Mouse (Mus musculus): Measurements from ENCODE around the gene Gm20388. TPM values are rescaled to one million over a fixed set of nuclear protein-coding genes. Genes with fewer than 3 reads are reported as not detected.

Gm20388 gene
- polyA plus RNA-seq, 1 experiment from 2014 or later = not detected

DNA sequence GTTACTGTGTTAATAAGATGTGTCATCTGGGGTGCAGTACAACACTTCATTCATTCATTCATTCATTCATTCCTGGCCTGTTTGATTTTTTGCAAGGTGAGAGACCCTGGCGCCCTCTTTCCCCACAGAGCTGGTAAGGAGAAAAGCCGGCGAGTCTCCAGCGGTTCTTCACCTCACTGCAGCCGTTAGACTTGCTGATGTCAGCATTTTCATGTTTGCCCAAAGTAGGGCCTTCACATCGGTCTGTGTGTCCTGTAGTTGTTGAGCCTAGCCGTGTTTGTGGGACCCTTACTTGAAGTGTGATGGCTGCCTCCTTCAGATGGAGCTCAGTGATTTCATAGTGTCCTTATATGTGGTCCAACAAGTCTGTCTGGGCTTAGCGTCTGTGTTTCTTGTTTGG is 2059.6 kb downstream of the Gm20388 start:
- H3K9me3 ChIP-seq (ENCODE audit: control insufficient read depth, low read length) = no peaks in the 10 kb centered on the region
- H3K36me3 ChIP-seq (ENCODE audit: control insufficient read depth, insufficient read depth, low read length) = peaks cover under 1% of the 10 kb centered on the region; the same call in 1 of the 2 replicates
- WGBS = 92% methylated on average over 8 of the region's 8 CpGs
- no peak for DNase-seq (ENCODE audit: low spot score)
- H3K4me1 ChIP-seq (ENCODE audit: control insufficient read depth, insufficient read depth, low read length) = peaks cover 38% of the 10 kb centered on the region
- no peak overlapping the region for H3K27ac ChIP-seq (replicated peaks; ENCODE audit: low read depth, low read length)
- no peak overlapping the region for H3K4me3 ChIP-seq (ENCODE audit: low read depth, low read length)
- no peaks in the 10 kb centered on the region for H3K27me3 ChIP-seq (ENCODE audit: control insufficient read depth, insufficient read depth, low read length)
- no peak overlapping the region for H3K9ac ChIP-seq (ENCODE audit: low read length)
- no peak for ATAC-seq (ENCODE audit: insufficient number of reproducible peaks, low FRiP score, low TSS enrichment, low read depth)
- no peak overlapping the region for H3K4me2 ChIP-seq (ENCODE audit: low read depth, severe bottlenecking)

DNA sequence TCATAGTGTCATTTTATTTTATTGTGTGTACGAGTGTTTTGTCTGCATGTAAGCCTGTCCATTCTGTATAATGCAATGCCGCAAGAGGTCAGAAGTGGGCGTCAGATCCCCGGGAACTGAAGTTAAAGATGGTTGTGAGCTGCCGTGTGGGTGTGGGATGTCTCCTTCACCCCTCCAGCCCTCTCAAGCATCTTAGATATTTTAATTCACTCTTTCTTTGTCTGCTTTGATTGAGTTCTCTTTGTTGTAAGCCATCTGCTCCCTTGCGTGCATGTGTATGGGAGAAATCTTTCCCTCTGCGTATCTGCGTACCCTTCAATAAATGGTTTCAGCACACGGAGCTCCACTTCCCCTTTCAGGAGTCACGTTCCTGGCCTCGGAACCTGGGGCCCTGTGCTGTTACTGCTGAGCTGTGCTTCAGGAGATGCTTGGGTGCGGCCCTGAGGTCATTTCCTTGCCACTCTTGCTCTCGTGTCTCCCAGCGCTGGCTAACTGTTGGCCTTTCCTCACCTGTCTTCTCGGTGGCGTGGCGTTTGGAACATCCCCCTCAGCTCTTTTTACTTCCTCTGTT is 2060.9 kb downstream of the Gm20388 start:
- no peak overlapping the region for H3K4me2 ChIP-seq (ENCODE audit: low read depth, severe bottlenecking)
- H3K27me3 ChIP-seq (ENCODE audit: control insufficient read depth, insufficient read depth, low read length) = no peaks in the 10 kb centered on the region
- H3K9ac ChIP-seq (ENCODE audit: low read length) = no peak overlapping the region
- no peaks in the 10 kb centered on the region for H3K9me3 ChIP-seq (ENCODE audit: control insufficient read depth, low read length)
- H3K4me1 ChIP-seq (ENCODE audit: control insufficient read depth, insufficient read depth, low read length) = peaks cover 28% of the 10 kb centered on the region
- H3K36me3 ChIP-seq (ENCODE audit: control insufficient read depth, insufficient read depth, low read length) = peaks cover 6% of the 10 kb centered on the region
- DNase-seq (ENCODE audit: low spot score) = no peak
- H3K4me3 ChIP-seq (ENCODE audit: low read depth, low read length) = no peak overlapping the region
- WGBS = 86% methylated on average over 17 of the region's 17 CpGs
- H3K27ac ChIP-seq (replicated peaks; ENCODE audit: low read depth, low read length) = no peak overlapping the region
- ATAC-seq (ENCODE audit: insufficient number of reproducible peaks, low FRiP score, low TSS enrichment, low read depth) = no peak

DNA sequence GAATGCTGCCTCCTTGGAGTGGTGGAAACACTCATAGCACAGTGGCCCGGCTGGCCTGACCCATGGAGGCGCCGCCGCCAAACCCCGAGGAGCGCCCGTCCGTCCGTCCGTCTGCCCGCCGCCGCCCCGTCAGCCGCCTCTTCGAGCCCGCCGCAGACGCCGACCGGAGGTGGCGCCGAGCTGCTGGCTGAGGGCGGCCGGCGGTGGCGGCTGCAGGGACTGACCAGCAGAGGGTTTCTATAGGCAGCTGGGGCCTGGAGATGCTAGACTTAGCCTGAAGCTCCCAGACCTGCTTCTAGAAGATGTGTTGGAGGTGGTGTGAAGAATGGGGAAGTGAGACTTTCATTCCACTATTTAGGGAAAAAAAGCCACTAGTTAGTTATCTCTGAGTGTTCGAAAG is 2063.3 kb downstream of the Gm20388 start:
- DNase-seq (ENCODE audit: low spot score) (no peak), ATAC-seq (ENCODE audit: insufficient number of reproducible peaks, low FRiP score, low TSS enrichment, low read depth) (no peak)
- Histone ChIP-seq H3K9me3 (ENCODE audit: control insufficient read depth, low read length) (no peaks in the 10 kb centered on the region), H3K4me3 (ENCODE audit: low read depth, low read length) (no peak overlapping the region), H3K36me3 (ENCODE audit: control insufficient read depth, insufficient read depth, low read length) (peaks cover 9% of the 10 kb centered on the region), H3K27ac (replicated peaks; ENCODE audit: low read depth, low read length) (no peak overlapping the region), H3K4me1 (ENCODE audit: control insufficient read depth, insufficient read depth, low read length) (peaks cover 5% of the 10 kb centered on the region), H3K9ac (ENCODE audit: low read length) (no peak overlapping the region), H3K4me2 (ENCODE audit: low read depth, severe bottlenecking) (no peak overlapping the region), H3K27me3 (ENCODE audit: control insufficient read depth, insufficient read depth, low read length) (no peaks in the 10 kb centered on the region)
- WGBS = 98% methylated on average over 26 of the region's 28 CpGs

DNA sequence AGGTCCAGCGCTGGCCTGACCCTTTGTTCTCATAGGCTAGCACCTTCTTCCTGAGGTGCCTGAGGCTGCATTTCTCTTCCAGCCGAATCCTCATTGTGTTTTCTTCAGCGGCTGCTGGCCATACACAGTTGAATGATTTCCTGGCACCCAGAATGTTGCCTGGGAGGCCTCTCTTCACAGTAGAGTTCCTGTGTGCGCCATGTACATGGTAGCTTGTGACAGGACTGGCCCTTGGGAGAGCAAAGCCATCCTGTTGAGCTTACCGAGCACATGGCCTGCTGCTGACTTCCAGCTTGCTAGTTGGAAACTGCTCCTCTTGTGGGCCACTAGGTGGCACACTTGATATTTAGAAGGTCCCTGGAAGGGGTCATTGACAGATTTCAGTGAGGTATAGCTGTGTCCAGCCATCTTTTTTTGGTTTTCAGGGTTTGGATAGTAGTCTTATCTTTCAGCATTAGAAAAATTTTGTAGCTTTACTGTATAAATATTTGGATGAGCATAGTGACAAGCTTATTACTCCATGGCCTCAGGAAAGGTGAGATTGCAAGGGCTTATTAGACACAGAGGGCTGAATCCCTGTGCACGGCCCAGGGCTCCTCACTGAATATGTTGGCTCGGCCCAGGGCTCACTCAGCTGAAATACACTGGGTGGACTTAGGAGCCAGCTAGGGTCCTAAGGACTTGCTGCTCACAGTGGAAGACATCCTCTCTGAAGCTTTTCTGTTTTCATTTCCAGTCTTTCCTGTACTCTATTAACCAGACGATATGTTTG is 2067.4 kb downstream of the Gm20388 start:
- no peak overlapping the region for H3K27ac ChIP-seq (replicated peaks; ENCODE audit: low read depth, low read length)
- H3K9ac ChIP-seq (ENCODE audit: low read length) = no peak overlapping the region
- H3K36me3 ChIP-seq (ENCODE audit: control insufficient read depth, insufficient read depth, low read length) = peaks cover 15% of the 10 kb centered on the region
- H3K27me3 ChIP-seq (ENCODE audit: control insufficient read depth, insufficient read depth, low read length) = no peaks in the 10 kb centered on the region
- no peak for ATAC-seq (ENCODE audit: insufficient number of reproducible peaks, low FRiP score, low TSS enrichment, low read depth)
- H3K9me3 ChIP-seq (ENCODE audit: control insufficient read depth, low read length) = no peaks in the 10 kb centered on the region
- no peaks in the 10 kb centered on the region for H3K4me1 ChIP-seq (ENCODE audit: control insufficient read depth, insufficient read depth, low read length)
- DNase-seq (ENCODE audit: low spot score) = peak; percentile 50
- 69% methylated on average over 8 of the region's 8 CpGs for WGBS
- H3K4me2 ChIP-seq (ENCODE audit: low read depth, severe bottlenecking) = no peak overlapping the region
- no peak overlapping the region for H3K4me3 ChIP-seq (ENCODE audit: low read depth, low read length)

DNA sequence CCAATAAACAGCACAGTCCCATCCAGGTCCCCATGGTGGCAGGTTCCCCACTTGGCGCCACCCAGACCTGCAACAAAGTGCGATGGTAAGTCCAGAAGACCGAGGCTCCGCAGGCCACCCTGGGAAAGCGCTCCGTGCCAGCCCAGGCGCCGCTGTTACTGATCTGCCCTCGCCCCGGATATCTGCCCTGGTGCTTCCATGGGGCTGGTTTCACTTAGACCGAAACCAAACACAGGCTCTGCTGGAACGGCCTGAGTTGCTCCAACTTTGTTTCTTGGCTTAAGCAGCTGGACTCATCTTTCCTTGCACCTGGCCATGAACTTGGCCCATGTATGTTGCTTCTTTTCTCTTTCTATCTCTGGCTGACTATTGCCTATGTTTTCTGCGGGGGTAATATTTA is 2068.0 kb downstream of the Gm20388 start:
- Histone ChIP-seq H3K4me1 (ENCODE audit: control insufficient read depth, insufficient read depth, low read length) (no peaks in the 10 kb centered on the region), H3K9ac (ENCODE audit: low read length) (no peak overlapping the region), H3K27ac (replicated peaks; ENCODE audit: low read depth, low read length) (no peak overlapping the region), H3K4me3 (ENCODE audit: low read depth, low read length) (no peak overlapping the region), H3K4me2 (ENCODE audit: low read depth, severe bottlenecking) (no peak overlapping the region), H3K36me3 (ENCODE audit: control insufficient read depth, insufficient read depth, low read length) (peaks cover 15% of the 10 kb centered on the region), H3K27me3 (ENCODE audit: control insufficient read depth, insufficient read depth, low read length) (no peaks in the 10 kb centered on the region), H3K9me3 (ENCODE audit: control insufficient read depth, low read length) (no peaks in the 10 kb centered on the region)
- no peak for ATAC-seq (ENCODE audit: insufficient number of reproducible peaks, low FRiP score, low TSS enrichment, low read depth)
- WGBS = 97% methylated on average over 13 of the region's 13 CpGs
- DNase-seq (ENCODE audit: low spot score) = no peak

DNA sequence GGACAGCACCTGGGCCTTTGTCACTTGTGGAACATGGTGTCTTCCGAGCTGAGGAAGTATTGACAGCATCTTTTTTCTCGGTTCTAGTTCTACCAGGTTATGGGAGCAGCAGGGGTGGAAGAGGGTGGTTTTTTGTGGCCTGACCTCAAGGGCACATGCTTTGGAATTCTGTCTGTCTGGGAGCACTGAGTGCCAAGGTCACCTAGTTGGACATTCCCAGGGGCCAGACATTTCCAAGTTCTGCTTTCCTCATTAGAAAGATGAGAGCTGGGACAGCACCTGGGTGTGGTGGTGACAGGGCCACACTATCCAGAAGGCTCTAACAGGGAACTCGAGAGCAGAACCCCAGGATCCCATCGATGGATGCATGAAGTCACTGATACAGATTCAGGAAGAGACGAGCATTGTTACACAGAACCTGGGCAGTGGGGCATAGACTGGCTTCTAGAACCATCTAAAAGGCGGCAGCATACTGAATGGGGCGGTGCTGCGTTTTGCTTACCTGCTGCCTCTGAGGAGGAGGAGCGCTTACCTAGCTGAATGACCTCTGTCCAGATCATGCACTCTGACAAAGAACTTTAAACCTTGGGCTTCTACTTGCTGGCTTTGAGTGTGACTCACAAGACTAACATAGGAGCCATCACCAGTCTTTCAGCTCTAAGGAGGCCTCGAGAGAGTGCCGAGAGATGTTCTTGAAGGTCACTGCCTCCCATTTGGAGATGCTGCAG is 2070.3 kb downstream of the Gm20388 start:
- no peak for DNase-seq (ENCODE audit: low spot score)
- no peak overlapping the region for H3K27ac ChIP-seq (replicated peaks; ENCODE audit: low read depth, low read length)
- no peaks in the 10 kb centered on the region for H3K27me3 ChIP-seq (ENCODE audit: control insufficient read depth, insufficient read depth, low read length)
- H3K4me2 ChIP-seq (ENCODE audit: low read depth, severe bottlenecking) = no peak overlapping the region
- ATAC-seq (ENCODE audit: insufficient number of reproducible peaks, low FRiP score, low TSS enrichment, low read depth) = no peak
- no peaks in the 10 kb centered on the region for H3K9me3 ChIP-seq (ENCODE audit: control insufficient read depth, low read length)
- WGBS = 93% methylated on average over 11 of the region's 11 CpGs
- H3K4me3 ChIP-seq (ENCODE audit: low read depth, low read length) = no peak overlapping the region
- peaks cover 14% of the 10 kb centered on the region for H3K36me3 ChIP-seq (ENCODE audit: control insufficient read depth, insufficient read depth, low read length)
- H3K9ac ChIP-seq (ENCODE audit: low read length) = no peak overlapping the region
- H3K4me1 ChIP-seq (ENCODE audit: control insufficient read depth, insufficient read depth, low read length) = no peaks in the 10 kb centered on the region

DNA sequence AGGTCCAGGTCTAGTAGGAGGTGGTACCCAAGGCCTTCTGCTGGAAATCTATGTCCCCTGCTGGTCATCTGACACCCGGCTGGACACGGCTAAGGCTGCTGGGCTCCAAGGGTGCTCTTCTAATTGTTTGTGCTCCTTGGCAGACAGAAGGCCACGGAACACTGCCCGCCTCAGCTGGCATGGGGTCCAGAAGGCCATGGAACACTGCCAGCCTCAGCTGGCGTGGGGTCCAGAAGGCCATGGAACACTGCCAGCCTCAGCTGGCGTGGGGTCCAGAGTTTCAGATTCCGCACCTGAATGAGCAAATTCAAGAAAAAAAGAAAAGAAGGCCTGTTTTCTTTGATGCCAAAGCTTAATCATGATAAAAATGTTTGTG is 2070.9 kb downstream of the Gm20388 start:
- no peak for ATAC-seq (ENCODE audit: insufficient number of reproducible peaks, low FRiP score, low TSS enrichment, low read depth)
- DNase-seq (ENCODE audit: low spot score) = no peak
- Histone ChIP-seq H3K9me3 (ENCODE audit: control insufficient read depth, low read length) (no peaks in the 10 kb centered on the region), H3K4me2 (ENCODE audit: low read depth, severe bottlenecking) (no peak overlapping the region), H3K9ac (ENCODE audit: low read length) (no peak overlapping the region), H3K27me3 (ENCODE audit: control insufficient read depth, insufficient read depth, low read length) (no peaks in the 10 kb centered on the region), H3K27ac (replicated peaks; ENCODE audit: low read depth, low read length) (no peak overlapping the region), H3K4me1 (ENCODE audit: control insufficient read depth, insufficient read depth, low read length) (no peaks in the 10 kb centered on the region), H3K4me3 (ENCODE audit: low read depth, low read length) (no peak overlapping the region), H3K36me3 (ENCODE audit: control insufficient read depth, insufficient read depth, low read length) (peaks cover 13% of the 10 kb centered on the region; the same call in 1 of the 2 replicates)
- WGBS = 94% methylated on average over 7 of the region's 7 CpGs

DNA sequence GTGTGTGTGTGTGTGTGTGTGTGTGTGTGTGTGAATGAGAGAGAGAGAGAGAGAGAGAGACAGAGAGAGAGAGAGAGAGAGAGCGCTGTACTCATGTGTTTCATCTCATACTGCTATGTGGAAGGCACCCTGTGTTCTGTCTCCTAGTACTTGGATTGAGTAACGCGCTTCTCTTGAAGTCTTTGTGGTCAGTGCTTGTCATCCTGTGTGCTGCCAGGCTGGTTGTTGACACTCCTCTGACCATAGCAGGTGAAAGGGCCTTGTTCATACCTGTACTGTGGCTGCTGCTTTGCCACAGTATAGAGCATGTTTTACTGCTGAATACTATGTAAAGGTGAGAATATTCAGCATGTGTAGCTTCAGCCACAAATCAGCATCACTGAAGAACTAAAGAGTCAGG is 2075.0 kb downstream of the Gm20388 start:
- no peak for DNase-seq (ENCODE audit: low spot score)
- ATAC-seq (ENCODE audit: insufficient number of reproducible peaks, low FRiP score, low TSS enrichment, low read depth) = no peak
- Histone ChIP-seq H3K4me2 (ENCODE audit: low read depth, severe bottlenecking) (no peak overlapping the region), H3K9me3 (ENCODE audit: control insufficient read depth, low read length) (no peaks in the 10 kb centered on the region), H3K36me3 (ENCODE audit: control insufficient read depth, insufficient read depth, low read length) (peaks cover 12% of the 10 kb centered on the region), H3K4me3 (ENCODE audit: low read depth, low read length) (no peak overlapping the region), H3K27me3 (ENCODE audit: control insufficient read depth, insufficient read depth, low read length) (no peaks in the 10 kb centered on the region), H3K9ac (ENCODE audit: low read length) (no peak overlapping the region), H3K4me1 (ENCODE audit: control insufficient read depth, insufficient read depth, low read length) (no peaks in the 10 kb centered on the region), H3K27ac (replicated peaks; ENCODE audit: low read depth, low read length) (no peak overlapping the region)
- WGBS = 95% methylated on average over 3 of the region's 3 CpGs
